In the genomic region with DNA sequence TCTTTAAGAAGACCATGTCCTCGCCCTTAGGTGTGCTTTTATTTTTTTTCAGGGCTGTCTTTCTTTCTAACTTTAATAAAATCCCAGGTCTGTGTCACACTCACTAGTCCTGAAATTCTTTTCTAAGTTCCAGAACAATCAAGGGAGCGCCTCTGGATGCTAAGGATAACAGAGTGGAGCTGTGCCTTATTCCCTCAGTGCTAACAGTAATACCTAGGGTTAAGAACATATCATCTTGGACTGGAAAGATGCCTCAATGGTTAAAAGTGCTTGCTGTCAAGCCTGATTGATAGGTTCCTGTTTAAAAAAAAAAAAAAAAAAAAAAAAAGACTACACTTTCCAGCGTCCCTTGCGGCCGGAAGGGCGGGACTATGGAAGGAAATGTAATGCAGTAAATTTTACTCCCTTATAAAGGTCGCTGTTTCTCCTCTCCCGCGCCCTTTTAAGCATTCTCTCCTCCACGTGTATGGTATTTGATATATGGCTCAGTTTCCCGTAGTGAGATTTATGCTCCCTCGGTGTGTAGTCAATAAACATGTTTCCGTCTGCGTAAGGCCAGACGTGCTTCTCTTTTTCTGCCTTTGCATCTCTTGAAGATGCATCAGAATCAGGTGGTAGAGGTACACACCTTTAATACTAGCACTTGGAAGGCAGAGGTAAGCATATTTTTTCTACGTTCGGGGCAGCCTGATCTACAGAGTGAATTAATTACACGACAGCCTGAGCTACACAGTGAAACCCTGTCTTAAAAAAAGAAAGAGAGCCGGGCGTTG, we compare ENCODE assay signal across 8 mouse cellular contexts. TPM values are rescaled to one million over a fixed set of nuclear protein-coding genes. Genes with fewer than 3 reads are reported as not detected.
DNase-seq lines count a peak whose midpoint lies in the region; ATAC-seq and TF ChIP-seq lines count a peak whose summit lies in the region.

No protein-coding gene starts in this region.

- 18% methylated on average over 20 of the region's 20 CpGs for WGBS in heart, postnatal 0 days
- WGBS in liver, postnatal 0 days (ENCODE audit: insufficient replicate concordance), result 14% methylated on average over 20 of the region's 20 CpGs
- WGBS in neural tube, embryonic 13.5 days, result 18% methylated on average over 20 of the region's 20 CpGs

- no peak for TF ChIP-seq CTCF in brain, embryonic 14.5 days (IDR thresholded peaks at IDR 0.05; ENCODE audit: borderline replicate concordance, extremely low read depth, insufficient read depth, insufficient read length)
- TF ChIP-seq CTCF in heart, postnatal 0 days (IDR thresholded peaks at IDR 0.05; ENCODE audit: low read depth), result no peak
- no peak for TF ChIP-seq CTCF in liver, postnatal 0 days (IDR thresholded peaks at IDR 0.05; ENCODE audit: low read depth)

- H3K36me3 ChIP-seq in erythroblast, embryonic 14.5 days (ENCODE audit: control insufficient read depth), result no peaks in the 10 kb centered on the region
- H3K36me3 ChIP-seq in heart, postnatal 0 days (replicated peaks; ENCODE audit: control insufficient read depth, insufficient read depth, low read length), result no peaks in the 10 kb centered on the region
- H3K36me3 ChIP-seq in liver, postnatal 0 days (replicated peaks; ENCODE audit: insufficient read depth, low read length), result no peaks in the 10 kb centered on the region
- no peaks in the 10 kb centered on the region for H3K36me3 ChIP-seq in neural tube, embryonic 13.5 days

- H3K27ac ChIP-seq in heart, postnatal 0 days (ENCODE audit: low read depth), result peak overlapping the region; percentile 74
- peak overlapping the region; percentile 40; the same call in 1 of the 2 replicates for H3K27ac ChIP-seq in liver, postnatal 0 days (ENCODE audit: low read depth)
- H3K27ac ChIP-seq in neural tube, embryonic 13.5 days (replicated peaks), result peak overlapping the region; percentile 80

- no peak for TF ChIP-seq POLR2A in brain, embryonic 14.5 days (IDR thresholded peaks at IDR 0.05; ENCODE audit: borderline replicate concordance, extremely low read depth, insufficient read depth, insufficient read length, poor library complexity, severe bottlenecking)

- no peak for TF ChIP-seq EP300 in heart, postnatal 0 days (IDR thresholded peaks at IDR 0.05; ENCODE audit: low read depth)
- TF ChIP-seq EP300 in liver, postnatal 0 days (IDR thresholded peaks at IDR 0.05; ENCODE audit: low read depth), result no peak

- H3K4me2 ChIP-seq in heart, postnatal 0 days (ENCODE audit: low read depth, low read length), result peak overlapping the region; percentile 67
- H3K4me2 ChIP-seq in liver, postnatal 0 days (ENCODE audit: low read depth, low read length), result peak overlapping the region; percentile 72
- H3K4me2 ChIP-seq in neural tube, embryonic 13.5 days, result peak overlapping the region; percentile 54

- DNase-seq in CD8-positive naive resting alpha-beta T cell, adult 2 months (ENCODE audit: low read depth in 2 of 2, low spot score in 2 of 2), result peak; percentile 20 to 49
- peak; percentile 80 for DNase-seq in brain, embryonic 14.5 days (ENCODE audit: low read depth)
- peak; percentile 74 for DNase-seq in heart, postnatal 0 days (ENCODE audit: low spot score)
- peak; percentile 64 to 80 for DNase-seq in kidney, postnatal 4 days
- DNase-seq in liver, postnatal 0 days, result peak; percentile 63
- peak; percentile 48 for DNase-seq in testis, postnatal 14 days (ENCODE audit: low spot score)

- no peaks in the 10 kb centered on the region for H3K9me3 ChIP-seq in erythroblast, embryonic 14.5 days (ENCODE audit: control insufficient read depth, low read length)
- H3K9me3 ChIP-seq in heart, postnatal 0 days (replicated peaks; ENCODE audit: control insufficient read depth, low read length), result no peaks in the 10 kb centered on the region
- no peaks in the 10 kb centered on the region for H3K9me3 ChIP-seq in liver, postnatal 0 days (ENCODE audit: low read length)
- no peaks in the 10 kb centered on the region for H3K9me3 ChIP-seq in neural tube, embryonic 13.5 days

- H3K4me3 ChIP-seq in erythroblast, embryonic 14.5 days (replicated peaks), result peak overlapping the region; percentile 70
- H3K4me3 ChIP-seq in heart, postnatal 0 days (ENCODE audit: low read depth, low read length), result peak overlapping the region; percentile 60
- peak overlapping the region; percentile 71 for H3K4me3 ChIP-seq in liver, postnatal 0 days (ENCODE audit: low read depth, low read length)
- H3K4me3 ChIP-seq in neural tube, embryonic 13.5 days, result peak overlapping the region; percentile 54

- peak overlapping the region; percentile 54; the same call in 1 of the 2 replicates for H3K9ac ChIP-seq in heart, postnatal 0 days (replicated peaks; ENCODE audit: low read depth, low read length)
- H3K9ac ChIP-seq in liver, postnatal 0 days (replicated peaks), result peak overlapping the region; percentile 70
- H3K9ac ChIP-seq in neural tube, embryonic 13.5 days, result peak overlapping the region; percentile 73

- ATAC-seq in heart, postnatal 0 days (ENCODE audit: insufficient read depth, low read depth), result peak; percentile 53; the same call in 1 of the 2 replicates
- peak; percentile 50 for ATAC-seq in liver, postnatal 0 days
- ATAC-seq in neural tube, embryonic 13.5 days (ENCODE audit: low read depth), result peak; percentile 73

- peaks cover 21% of the 10 kb centered on the region for H3K4me1 ChIP-seq in erythroblast, embryonic 14.5 days (ENCODE audit: control insufficient read depth)
- H3K4me1 ChIP-seq in heart, postnatal 0 days (ENCODE audit: control insufficient read depth, insufficient read depth), result peaks cover 12% of the 10 kb centered on the region
- no peaks in the 10 kb centered on the region for H3K4me1 ChIP-seq in liver, postnatal 0 days (ENCODE audit: insufficient read depth)
- H3K4me1 ChIP-seq in neural tube, embryonic 13.5 days (replicated peaks), result no peaks in the 10 kb centered on the region

- no peaks in the 10 kb centered on the region for H3K27me3 ChIP-seq in erythroblast, embryonic 14.5 days (ENCODE audit: control insufficient read depth)
- H3K27me3 ChIP-seq in heart, postnatal 0 days (ENCODE audit: control insufficient read depth, insufficient read depth, low read length), result no peaks in the 10 kb centered on the region
- no peaks in the 10 kb centered on the region for H3K27me3 ChIP-seq in liver, postnatal 0 days (ENCODE audit: insufficient read depth, low read length)
- H3K27me3 ChIP-seq in neural tube, embryonic 13.5 days, result no peaks in the 10 kb centered on the region

RNA-seq across cellular contexts. Expression of a gene that starts 14.1 kb away (rescaled TPM):
- 12.9 and 18.9 TPM in 2 replicates for polyA plus RNA-seq in brain, embryonic 14.5 days (2012; rRNA removed)
- polyA plus RNA-seq in erythroblast, embryonic 14.5 days (2012), result 0.02 and 0.17 TPM in 2 replicates
- total RNA-seq in heart, postnatal 0 days (2014; rRNA removed; ENCODE audit: low replicate concordance), result 1.9 and 5.7 TPM in 2 replicates
- 18.6 and 19.2 TPM in 2 replicates for polyA plus RNA-seq in heart, postnatal 0 days (2015; fragmentation: Nextera tagmentation; extraction: Ambion mirVana)
- 8.3 and 9.0 TPM in 2 replicates for polyA plus RNA-seq in liver, postnatal 0 days (2015; fragmentation: Nextera tagmentation; extraction: Ambion mirVana)
- polyA plus RNA-seq in neural tube, embryonic 13.5 days (2015; fragmentation: Nextera tagmentation; extraction: Ambion mirVana), result 46.2 and 51.2 TPM in 2 replicates

Comparison
In these comparisons a context has a peak if more than half of its experiments do, and no peak if none do; other contexts are left out.
1. Peak in every context shown above with its lines: DNase-seq, ATAC-seq, H3K4me3 ChIP-seq and H3K27ac ChIP-seq.